Mouse (Mus musculus) midbrain, embryonic 16.5 days (tissue): ENCODE measurements at regions not wholly inside any gene's neighbourhood (a gene's known extent, or its start where the extent isn't known, plus 50 kb on each side); places are given as distances from the start of the nearest gene placed in this dataset.

Source experiments
- ATAC-seq: fragments of 200-750 bp; cut with Nextera tagmentation; 2 replicates; pipeline ENCODE4 v1.8.0; 2017; ENCODE audit warnings: moderate TSS enrichment
- H3K27ac ChIP-seq: fragments of 300-500 bp; sonication (generic); 2 replicates; pipeline ENCODE4 v1.5.1; 2014; ENCODE audit warnings: mild to moderate bottlenecking, low read length, mixed read lengths
- H3K27me3 ChIP-seq: fragments of 300-500 bp; sonication (generic); 2 replicates; pipeline ENCODE4 v1.6.1; 2014; ENCODE audit warnings: low read depth, low read length, mixed read lengths; ENCODE audit not compliant: control insufficient read depth, insufficient read depth
- H3K36me3 ChIP-seq: fragments of 300-500 bp; sonication (generic); 2 replicates; pipeline ENCODE4 v1.6.1; 2014; ENCODE audit warnings: mild to moderate bottlenecking, low read length, moderate library complexity, mixed read lengths; ENCODE audit not compliant: control insufficient read depth, insufficient read depth
- H3K4me1 ChIP-seq: fragments of 300-500 bp; sonication (generic); 2 replicates; pipeline ENCODE4 v1.6.1; 2014; ENCODE audit warnings: mild to moderate bottlenecking, low read length, mixed read lengths; ENCODE audit not compliant: control insufficient read depth, insufficient read depth
- H3K4me2 ChIP-seq: fragments of 300-500 bp; sonication (generic); 2 replicates; pipeline ENCODE4 v1.6.1; 2014; ENCODE audit warnings: mild to moderate bottlenecking, low read length, mixed read lengths
- H3K4me3 ChIP-seq: fragments of 300-500 bp; sonication (generic); 2 replicates; pipeline ENCODE4 v1.5.1; 2014; ENCODE audit warnings: low read depth, mild to moderate bottlenecking, low read length, moderate library complexity, mixed read lengths
- H3K9ac ChIP-seq: fragments of 300-500 bp; sonication (generic); 2 replicates; pipeline ENCODE4 v1.6.1; 2014; ENCODE audit warnings: low read depth, low read length, mixed read lengths
- H3K9me3 ChIP-seq: fragments of 300-500 bp; sonication (generic); replicated peaks from 2 replicates; pipeline ENCODE4 v1.6.1; 2014; ENCODE audit warnings: mild to moderate bottlenecking, low read length, mixed read lengths; ENCODE audit not compliant: control insufficient read depth, poor library complexity, severe bottlenecking
- WGBS: fragments of 180-500 bp; shearing (Covaris S2); extraction: QIAGEN DNeasy Blood & Tissue Kit; methylation state at CpG from one replicate; pipeline ENCODE4 v1.1.7; 2014; 5-methylcytosine and 5-hydroxymethylcytosine counted together

DNA sequence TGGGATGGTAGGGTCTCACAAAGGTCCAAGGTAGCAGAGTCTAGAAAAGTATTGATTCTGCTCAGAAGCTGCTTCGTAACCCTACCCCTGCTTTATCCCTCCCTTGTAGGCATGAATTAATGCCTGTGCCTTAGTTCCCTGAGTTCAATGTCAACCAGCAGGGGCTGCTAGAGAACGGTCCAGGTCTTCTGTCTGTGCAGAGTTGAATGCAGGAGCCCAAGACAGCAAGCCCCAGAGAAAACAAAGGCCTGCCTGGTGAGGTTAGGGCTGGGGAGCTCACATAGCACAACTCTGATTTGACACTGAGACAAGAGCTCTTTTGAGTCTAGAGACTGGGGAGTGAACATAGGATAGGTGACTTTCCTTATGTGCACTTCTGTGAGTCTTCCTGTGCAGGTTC is 56.6 kb downstream of the Olig3 start:
- WGBS, result 42% methylated on average over 2 of the region's 2 CpGs
- Histone ChIP-seq H3K9ac (no peak overlapping the region), H3K4me2 (no peak overlapping the region), H3K9me3 (no peaks in the 10 kb centered on the region), H3K4me3 (no peak overlapping the region), H3K27ac (no peak overlapping the region), H3K36me3 (no peaks in the 10 kb centered on the region), H3K4me1 (no peaks in the 10 kb centered on the region), H3K27me3 (peaks cover 2% of the 10 kb centered on the region; the same call in 1 of the 2 replicates)
- no peak for ATAC-seq

DNA sequence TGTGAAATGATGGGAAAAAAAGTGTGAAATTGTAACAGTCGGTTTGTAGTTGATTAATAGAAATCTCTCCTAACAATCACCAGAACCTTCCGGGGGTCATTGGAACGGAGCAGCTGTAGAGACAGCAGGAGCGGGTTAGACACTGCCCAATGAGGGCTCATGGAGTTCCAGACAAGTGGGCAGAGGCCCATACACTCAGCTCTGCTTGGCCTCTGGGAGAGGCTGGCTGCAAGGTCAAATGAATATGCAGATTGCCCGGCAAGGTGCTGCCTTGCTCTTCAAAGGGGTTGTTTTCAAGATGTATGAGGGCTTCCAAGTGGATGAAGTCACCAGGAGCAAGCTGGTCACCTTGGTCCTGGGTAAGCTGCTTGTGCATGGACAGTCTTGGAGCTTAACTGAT is 57.6 kb downstream of the Olig3 start:
- no peak overlapping the region for H3K4me2 ChIP-seq
- no peaks in the 10 kb centered on the region for H3K36me3 ChIP-seq
- no peak for ATAC-seq
- H3K4me3 ChIP-seq, result no peak overlapping the region
- 53% methylated on average over 5 of the region's 5 CpGs for WGBS
- H3K9me3 ChIP-seq, result no peaks in the 10 kb centered on the region
- H3K9ac ChIP-seq, result no peak overlapping the region
- no peak overlapping the region for H3K27ac ChIP-seq
- peaks cover 2% of the 10 kb centered on the region; the same call in 1 of the 2 replicates for H3K27me3 ChIP-seq
- H3K4me1 ChIP-seq, result no peaks in the 10 kb centered on the region

DNA sequence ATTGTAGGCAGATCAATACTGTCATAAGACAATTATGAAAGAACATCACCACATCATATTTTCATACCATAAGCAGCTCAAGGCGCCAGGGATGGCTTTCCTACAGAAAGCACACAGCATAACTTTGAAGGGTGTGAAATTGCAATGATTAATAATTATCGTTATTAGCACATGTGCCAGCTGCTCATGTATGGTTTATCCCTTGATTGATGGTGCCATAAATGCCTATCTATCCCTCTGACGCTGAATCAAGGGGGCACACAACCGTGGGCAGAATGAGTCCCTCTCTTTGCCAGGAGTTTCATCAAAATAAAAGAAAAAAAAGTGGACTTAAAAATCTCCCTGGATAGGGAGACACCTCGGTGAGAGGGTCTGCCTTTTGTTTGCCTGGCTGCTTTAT is 58.5 kb downstream of the Olig3 start:
- H3K27ac ChIP-seq, result no peak overlapping the region
- H3K9ac ChIP-seq, result no peak overlapping the region
- H3K4me2 ChIP-seq, result no peak overlapping the region
- H3K27me3 ChIP-seq, result peaks cover 2% of the 10 kb centered on the region; the same call in 1 of the 2 replicates
- H3K4me1 ChIP-seq, result no peaks in the 10 kb centered on the region
- no peak for ATAC-seq
- no peak overlapping the region for H3K4me3 ChIP-seq
- H3K36me3 ChIP-seq, result no peaks in the 10 kb centered on the region
- H3K9me3 ChIP-seq, result no peaks in the 10 kb centered on the region
- WGBS, result 44% methylated on average over 5 of the region's 5 CpGs

DNA sequence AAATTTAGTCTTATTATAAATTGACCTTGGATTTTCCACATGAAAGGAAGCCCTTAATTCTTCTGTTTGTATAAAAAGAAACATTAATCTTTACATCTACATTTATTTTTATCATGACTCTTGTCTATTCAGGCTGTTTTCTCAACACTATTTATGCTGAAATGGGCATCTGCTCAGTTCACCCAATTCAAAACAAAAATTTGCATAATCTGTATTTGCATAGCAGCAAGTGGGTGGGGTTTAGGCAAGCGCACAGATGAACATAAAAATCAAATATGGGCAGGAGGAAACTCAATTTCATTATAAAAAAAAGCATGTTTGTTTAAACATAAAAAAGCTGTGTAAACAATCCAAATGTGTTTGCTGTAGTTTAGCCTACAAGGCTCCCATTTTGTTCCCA is 67.7 kb downstream of the Olig3 start:
- H3K9ac ChIP-seq, result no peak overlapping the region
- no peak overlapping the region for H3K4me2 ChIP-seq
- H3K36me3 ChIP-seq, result no peaks in the 10 kb centered on the region
- no peaks in the 10 kb centered on the region for H3K27me3 ChIP-seq
- H3K4me3 ChIP-seq, result no peak overlapping the region
- ATAC-seq, result no peak
- H3K9me3 ChIP-seq, result 0 out of 2 replicates have a peak, but pooled peaks cover 2% of the 10 kb centered on the region
- no peak overlapping the region for H3K27ac ChIP-seq
- H3K4me1 ChIP-seq, result no peaks in the 10 kb centered on the region; the same call in 1 of the 2 replicates
- 11% methylated on average over 1 of the region's 1 CpGs for WGBS

DNA sequence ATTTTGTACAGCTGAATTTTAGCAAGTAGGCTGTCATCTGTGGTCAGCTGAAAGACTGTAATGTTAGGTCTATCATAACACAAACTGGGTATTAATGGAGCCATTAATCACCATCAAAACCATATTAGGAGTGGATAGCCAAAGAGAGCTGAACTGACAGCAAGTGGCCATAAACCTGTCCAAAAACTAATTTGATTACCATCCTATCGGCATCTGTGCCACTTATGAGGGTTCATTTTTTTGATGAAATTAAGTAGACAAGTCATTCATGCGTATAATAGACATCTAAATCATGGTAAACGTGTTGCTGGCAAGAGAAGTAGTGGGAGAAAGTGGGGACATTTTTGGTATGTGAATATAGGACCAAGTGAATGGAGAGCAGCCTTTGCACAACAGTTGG is 68.6 kb downstream of the Olig3 start:
- Histone ChIP-seq H3K27me3 (no peaks in the 10 kb centered on the region), H3K27ac (no peak overlapping the region), H3K4me3 (no peak overlapping the region), H3K4me2 (no peak overlapping the region), H3K9ac (no peak overlapping the region), H3K9me3 (0 out of 2 replicates have a peak, but pooled peaks cover under 1% of the 10 kb centered on the region), H3K36me3 (no peaks in the 10 kb centered on the region), H3K4me1 (no peaks in the 10 kb centered on the region; the same call in 1 of the 2 replicates)
- ATAC-seq, result no peak
- WGBS, result 71% methylated on average over 3 of the region's 3 CpGs

DNA sequence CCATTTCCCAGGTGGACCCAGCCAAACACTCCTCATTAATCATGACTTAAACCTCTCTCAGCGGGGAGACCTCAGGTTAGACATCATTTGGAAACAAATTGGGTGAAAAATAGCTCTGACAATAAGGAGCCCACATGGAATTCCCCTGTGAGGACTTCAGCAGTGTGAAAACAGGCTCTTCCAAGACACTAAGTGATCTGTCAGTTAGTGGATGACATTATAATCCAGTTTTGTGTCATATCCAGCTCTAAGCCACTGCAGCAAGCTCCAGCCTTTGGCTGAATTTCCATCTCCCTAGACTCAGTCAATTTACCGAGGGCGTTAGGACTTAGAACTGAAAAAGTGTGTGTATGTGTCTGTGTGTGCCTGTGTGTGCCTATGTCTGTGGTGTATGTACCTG is 70.5 kb downstream of the Olig3 start:
- WGBS, result 73% methylated on average over 3 of the region's 3 CpGs

DNA sequence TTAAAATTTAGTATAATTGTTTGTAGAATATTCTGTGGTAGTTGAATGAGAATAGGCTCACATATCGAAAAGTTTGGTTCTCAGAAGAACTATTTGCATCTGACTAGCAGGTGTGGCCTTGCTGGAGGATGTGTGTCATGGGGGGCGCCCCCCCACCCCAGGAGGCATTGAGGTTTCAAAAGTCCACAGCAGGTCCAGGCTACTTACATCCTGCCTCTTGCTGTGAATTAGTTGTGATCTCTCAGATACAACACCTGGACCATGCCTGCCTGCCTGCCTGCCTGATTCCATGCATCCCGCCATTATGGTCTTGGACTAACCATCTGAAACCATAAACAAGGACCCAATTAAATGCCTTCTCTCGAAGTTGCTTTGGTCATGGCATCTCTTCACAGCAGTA is 76.2 kb downstream of the Olig3 start:
- Histone ChIP-seq H3K4me2 (no peak overlapping the region), H3K4me3 (no peak overlapping the region), H3K27me3 (no peaks in the 10 kb centered on the region), H3K9ac (no peak overlapping the region), H3K4me1 (no peaks in the 10 kb centered on the region; the same call in 1 of the 2 replicates), H3K27ac (no peak overlapping the region), H3K9me3 (no peaks in the 10 kb centered on the region), H3K36me3 (no peaks in the 10 kb centered on the region)
- 84% methylated on average over 4 of the region's 4 CpGs for WGBS
- no peak for ATAC-seq

More for the DNA sequence above, 70.5 kb downstream of the Olig3 start:
- H3K4me2 ChIP-seq, result no peak overlapping the region
- no peak overlapping the region for H3K9ac ChIP-seq
- H3K36me3 ChIP-seq, result no peaks in the 10 kb centered on the region
- H3K9me3 ChIP-seq, result no peaks in the 10 kb centered on the region
- H3K4me1 ChIP-seq, result no peaks in the 10 kb centered on the region; the same call in 1 of the 2 replicates
- no peaks in the 10 kb centered on the region for H3K27me3 ChIP-seq
- no peak overlapping the region for H3K27ac ChIP-seq
- no peak for ATAC-seq
- H3K4me3 ChIP-seq, result no peak overlapping the region

DNA sequence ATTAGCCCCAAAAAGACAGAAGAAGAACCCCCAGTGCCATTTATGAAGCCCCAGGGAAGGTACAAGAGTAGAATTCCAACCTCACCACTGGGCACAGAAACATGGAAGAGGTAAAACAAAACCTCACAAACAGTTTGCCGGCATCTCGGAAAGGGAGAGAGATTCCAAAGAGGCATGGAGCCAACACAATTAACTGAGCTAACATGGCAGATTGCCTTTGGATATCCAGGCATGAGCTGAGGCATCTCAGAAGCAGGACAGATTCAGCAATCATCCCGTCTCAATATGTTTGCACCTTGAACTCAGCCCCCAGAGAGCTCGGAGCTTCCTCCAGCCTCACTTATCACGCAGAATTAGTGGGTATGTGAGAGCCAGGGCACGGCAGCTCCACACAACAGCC is 78.3 kb downstream of the Olig3 start:
- H3K4me2 ChIP-seq, result no peak overlapping the region
- H3K27ac ChIP-seq, result no peak overlapping the region
- ATAC-seq, result no peak
- no peak overlapping the region for H3K9ac ChIP-seq
- H3K27me3 ChIP-seq, result no peaks in the 10 kb centered on the region
- H3K4me3 ChIP-seq, result no peak overlapping the region
- H3K4me1 ChIP-seq, result no peaks in the 10 kb centered on the region
- no peaks in the 10 kb centered on the region for H3K36me3 ChIP-seq
- H3K9me3 ChIP-seq, result no peaks in the 10 kb centered on the region
- WGBS, result 83% methylated on average over 6 of the region's 6 CpGs

DNA sequence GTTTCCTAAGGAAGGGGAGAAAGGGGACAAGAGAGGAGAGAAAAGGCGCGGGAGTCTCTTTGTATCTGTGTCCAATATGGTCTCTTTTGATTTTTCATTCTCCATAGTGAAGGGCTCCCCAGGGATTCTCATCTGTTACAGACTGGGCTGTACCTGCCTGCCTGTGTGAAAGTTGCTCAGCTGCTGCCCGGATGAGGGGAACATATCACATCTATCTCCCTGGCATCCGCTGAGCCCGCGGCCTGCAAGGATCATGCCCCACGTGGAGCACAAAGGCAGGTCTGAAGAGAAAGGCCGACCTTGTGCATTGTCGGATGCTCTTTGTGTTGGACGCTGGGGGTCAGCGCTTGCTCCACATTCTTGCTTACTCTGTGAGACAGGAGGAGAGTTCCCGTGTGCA is 85.5 kb downstream of the Olig3 start:
- ATAC-seq, result 0 out of 2 replicates have a peak, but pooled peaks have one; percentile 17
- Histone ChIP-seq H3K4me1 (no peaks in the 10 kb centered on the region), H3K9me3 (no peaks in the 10 kb centered on the region), H3K36me3 (no peaks in the 10 kb centered on the region), H3K27ac (no peak overlapping the region), H3K4me2 (no peak overlapping the region), H3K27me3 (peaks cover 13% of the 10 kb centered on the region; the same call in 1 of the 2 replicates), H3K4me3 (no peak overlapping the region), H3K9ac (no peak overlapping the region)
- 8% methylated on average over 12 of the region's 12 CpGs for WGBS
